Mouse (Mus musculus): ENCODE results near the gene Capn12. TPM values are rescaled to one million over a fixed set of nuclear protein-coding genes. Genes with fewer than 3 reads are reported as not detected.

Capn12 gene
- total RNA-seq (2014; fragmentation: Nextera tagmentation) (not detected in 2 replicates), total RNA-seq (2017) (not detected in 2 replicates)

GRCm38 (mm10) chr7:28881199-28881598, at the start of gene Capn12:
Capn12 (plus strand) TSS chr7:28881422.
- ATAC-seq (replicated peaks; ENCODE audit: low FRiP score, low TSS enrichment, poor library complexity, severe bottlenecking) = no peak

GRCm38 (mm10) chr7:28832137-28832536, 49.1 kb upstream of the Capn12 start:
- no peak for ATAC-seq (replicated peaks; ENCODE audit: low FRiP score, low TSS enrichment, poor library complexity, severe bottlenecking)

GRCm38 (mm10) chr7:28833723-28834347, 47.4 kb upstream of the Capn12 start, which contains the start of gene Lgals4:
Lgals4 (plus strand) TSS chr7:28833854.
- ATAC-seq (replicated peaks; ENCODE audit: low FRiP score, low TSS enrichment, poor library complexity, severe bottlenecking) = no peak

GRCm38 (mm10) chr7:28836936-28837335, 44.3 kb upstream of the Capn12 start:
- ATAC-seq (replicated peaks; ENCODE audit: low FRiP score, low TSS enrichment, poor library complexity, severe bottlenecking) = no peak

GRCm38 (mm10) chr7:28838331-28838730, 42.9 kb upstream of the Capn12 start:
- no peak for ATAC-seq (replicated peaks; ENCODE audit: low FRiP score, low TSS enrichment, poor library complexity, severe bottlenecking)

GRCm38 (mm10) chr7:28847273-28847672, 33.9 kb upstream of the Capn12 start:
- no peak for ATAC-seq (replicated peaks; ENCODE audit: low FRiP score, low TSS enrichment, poor library complexity, severe bottlenecking)

GRCm38 (mm10) chr7:28849700-28850236, 31.5 kb upstream of the Capn12 start:
- no peak for ATAC-seq (replicated peaks; ENCODE audit: low FRiP score, low TSS enrichment, poor library complexity, severe bottlenecking)

- no peak for ATAC-seq (replicated peaks; ENCODE audit: low FRiP score, low TSS enrichment, poor library complexity, severe bottlenecking)
Observed at GRCm38 (mm10) chr7:28850642-28851041, 30.6 kb upstream of the Capn12 start.

- ATAC-seq (replicated peaks; ENCODE audit: low FRiP score, low TSS enrichment, poor library complexity, severe bottlenecking) = no peak
Observed at GRCm38 (mm10) chr7:28859953-28860352, 21.3 kb upstream of the Capn12 start.

- no peak for ATAC-seq (replicated peaks; ENCODE audit: low FRiP score, low TSS enrichment, poor library complexity, severe bottlenecking)
Observed at GRCm38 (mm10) chr7:28860898-28861297, 20.3 kb upstream of the Capn12 start.

GRCm38 (mm10) chr7:28862817-28863499, 18.3 kb upstream of the Capn12 start:
- no peak for ATAC-seq (replicated peaks; ENCODE audit: low FRiP score, low TSS enrichment, poor library complexity, severe bottlenecking)

GRCm38 (mm10) chr7:28863540-28863939, 17.7 kb upstream of the Capn12 start, which contains the start of gene Lgals7:
Lgals7 (plus strand) TSS chr7:28863853.
- ATAC-seq (replicated peaks; ENCODE audit: low FRiP score, low TSS enrichment, poor library complexity, severe bottlenecking) = no peak

GRCm38 (mm10) chr7:28864288-28864750, 16.9 kb upstream of the Capn12 start:
- peak; percentile 14; the same call in 1 of the 2 replicates for ATAC-seq (replicated peaks; ENCODE audit: low FRiP score, low TSS enrichment, poor library complexity, severe bottlenecking)

- peak; percentile 85 for ATAC-seq (replicated peaks; ENCODE audit: low FRiP score, low TSS enrichment, poor library complexity, severe bottlenecking)
Observed at GRCm38 (mm10) chr7:28865481-28866300, 15.5 kb upstream of the Capn12 start.

GRCm38 (mm10) chr7:28866769-28867507, 14.3 kb upstream of the Capn12 start:
- ATAC-seq (replicated peaks; ENCODE audit: low FRiP score, low TSS enrichment, poor library complexity, severe bottlenecking) = no peak

- peak; percentile 45 for ATAC-seq (replicated peaks; ENCODE audit: low FRiP score, low TSS enrichment, poor library complexity, severe bottlenecking)
Observed at GRCm38 (mm10) chr7:28867508-28868340, 13.5 kb upstream of the Capn12 start.

GRCm38 (mm10) chr7:28870901-28871664, 10.1 kb upstream of the Capn12 start:
- ATAC-seq (replicated peaks; ENCODE audit: low FRiP score, low TSS enrichment, poor library complexity, severe bottlenecking) = peak; percentile 69

Measured in megakaryocyte-erythroid progenitor cell, adult 5-6 weeks (primary cell).